Mouse (Mus musculus): ENCODE measurements around the gene Lgals8. TPM values are rescaled to one million over a fixed set of nuclear protein-coding genes. Genes with fewer than 3 reads are reported as not detected.

The Lgals8 gene
- total and polyA plus RNA-seq, 2 experiments from 2014 or later, result 30.2 to 34.3 TPM

DNA sequence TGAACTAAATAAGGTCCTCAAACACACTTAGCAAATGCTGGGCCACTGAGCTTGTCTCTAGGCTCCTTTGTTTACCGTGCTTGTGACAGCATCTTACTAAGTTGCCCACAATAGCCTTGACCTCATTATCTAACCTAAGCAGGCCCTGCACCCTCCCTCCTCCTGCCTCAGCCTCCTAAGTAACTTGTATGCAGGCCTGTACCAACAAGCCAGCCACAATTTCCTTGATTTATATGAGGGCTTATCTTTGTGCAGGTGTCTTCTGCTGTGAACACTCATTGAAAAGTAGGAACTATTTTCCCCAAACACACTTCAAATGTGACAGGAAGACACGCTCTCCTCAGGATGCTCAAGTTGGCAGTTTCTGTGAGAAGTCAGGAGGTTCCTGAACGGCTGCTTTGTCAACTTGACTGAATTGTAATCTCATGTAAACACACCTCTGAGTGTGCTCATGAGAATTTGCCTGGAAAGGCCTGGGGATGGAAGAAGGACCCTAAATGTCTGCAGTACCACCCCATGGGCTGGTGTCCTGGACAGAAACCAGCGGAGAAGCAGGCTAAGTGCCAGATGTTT is 38.0 kb upstream of the Lgals8 start:
- ATAC-seq (ENCODE audit: low FRiP score) (no peak), DNase-seq (ENCODE audit: low spot score) (no peak)
- H3K9ac ChIP-seq (replicated peaks; ENCODE audit: low read length, poor library complexity, severe bottlenecking), result no peak overlapping the region
- no peak overlapping the region for H3K4me3 ChIP-seq (ENCODE audit: low read depth, low read length)
- no peak for TF ChIP-seq CTCF (IDR thresholded peaks at IDR 0.05)
- no peaks in the 10 kb centered on the region for H3K36me3 ChIP-seq (ENCODE audit: insufficient read depth, low read length)
- no peaks in the 10 kb centered on the region for H3K9me3 ChIP-seq (ENCODE audit: low read length)
- H3K27me3 ChIP-seq (ENCODE audit: insufficient read depth, low read length), result no peaks in the 10 kb centered on the region
- 32% methylated on average over 4 of the region's 4 CpGs for WGBS
- H3K27ac ChIP-seq (ENCODE audit: low read depth, low read length), result no peak overlapping the region
- no peaks in the 10 kb centered on the region for H3K4me1 ChIP-seq (ENCODE audit: insufficient read depth, low read length)
- no peak overlapping the region for H3K4me2 ChIP-seq (ENCODE audit: low read depth, low read length, poor library complexity, severe bottlenecking)

DNA sequence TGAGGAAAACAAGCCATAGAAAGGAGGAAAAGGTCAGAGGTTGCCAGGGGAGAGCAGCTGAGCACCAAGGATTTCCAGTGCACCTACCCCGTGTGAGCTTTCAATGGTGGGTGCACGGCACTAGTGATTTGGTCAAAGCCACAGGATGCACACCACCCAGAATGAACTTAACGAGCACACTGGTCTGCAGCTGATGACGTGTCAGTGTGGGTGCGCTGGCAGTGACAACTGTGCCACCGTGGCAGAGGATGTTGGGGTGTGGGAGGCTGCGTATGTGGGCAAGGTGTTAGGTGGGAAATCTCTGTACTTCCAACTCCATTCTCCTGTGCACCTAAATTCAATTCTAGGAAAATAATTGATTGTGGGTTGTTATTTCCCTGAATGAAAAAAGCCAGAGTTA is 34.4 kb upstream of the Lgals8 start:
- no peak overlapping the region for H3K27ac ChIP-seq (ENCODE audit: low read depth, low read length)
- TF ChIP-seq CTCF (IDR thresholded peaks at IDR 0.05), result no peak
- 87% methylated on average over 7 of the region's 7 CpGs for WGBS
- no peak for DNase-seq (ENCODE audit: low spot score)
- ATAC-seq (ENCODE audit: low FRiP score), result no peak
- no peak overlapping the region for H3K4me3 ChIP-seq (ENCODE audit: low read depth, low read length)
- no peak overlapping the region for H3K9ac ChIP-seq (replicated peaks; ENCODE audit: low read length, poor library complexity, severe bottlenecking)
- H3K9me3 ChIP-seq (ENCODE audit: low read length), result no peaks in the 10 kb centered on the region
- H3K36me3 ChIP-seq (ENCODE audit: insufficient read depth, low read length), result no peaks in the 10 kb centered on the region
- no peaks in the 10 kb centered on the region for H3K4me1 ChIP-seq (ENCODE audit: insufficient read depth, low read length)
- H3K4me2 ChIP-seq (ENCODE audit: low read depth, low read length, poor library complexity, severe bottlenecking), result no peak overlapping the region
- H3K27me3 ChIP-seq (ENCODE audit: insufficient read depth, low read length), result no peaks in the 10 kb centered on the region

- Histone ChIP-seq H3K27me3 (ENCODE audit: insufficient read depth, low read length) (no peaks in the 10 kb centered on the region), H3K27ac (ENCODE audit: low read depth, low read length) (no peak overlapping the region), H3K4me3 (ENCODE audit: low read depth, low read length) (no peak overlapping the region), H3K4me2 (ENCODE audit: low read depth, low read length, poor library complexity, severe bottlenecking) (no peak overlapping the region), H3K9me3 (ENCODE audit: low read length) (no peaks in the 10 kb centered on the region), H3K36me3 (ENCODE audit: insufficient read depth, low read length) (no peaks in the 10 kb centered on the region), H3K4me1 (ENCODE audit: insufficient read depth, low read length) (no peaks in the 10 kb centered on the region), H3K9ac (replicated peaks; ENCODE audit: low read length, poor library complexity, severe bottlenecking) (no peak overlapping the region)
- ATAC-seq (ENCODE audit: low FRiP score), result no peak
- TF ChIP-seq CTCF (IDR thresholded peaks at IDR 0.05), result no peak
- 39% methylated on average over 8 of the region's 8 CpGs for WGBS
- no peak for DNase-seq (ENCODE audit: low spot score)
Measured at GRCm38 (mm10) chr13:12497809-12498208, 33.1 kb upstream of the Lgals8 start.

- H3K27me3 ChIP-seq (ENCODE audit: insufficient read depth, low read length), result no peaks in the 10 kb centered on the region
- WGBS, result 93% methylated on average over 9 of the region's 9 CpGs
- H3K9ac ChIP-seq (replicated peaks; ENCODE audit: low read length, poor library complexity, severe bottlenecking), result no peak overlapping the region
- no peak for DNase-seq (ENCODE audit: low spot score)
- no peak overlapping the region for H3K27ac ChIP-seq (ENCODE audit: low read depth, low read length)
- H3K9me3 ChIP-seq (ENCODE audit: low read length), result no peaks in the 10 kb centered on the region
- no peak overlapping the region for H3K4me3 ChIP-seq (ENCODE audit: low read depth, low read length)
- no peaks in the 10 kb centered on the region for H3K36me3 ChIP-seq (ENCODE audit: insufficient read depth, low read length)
- TF ChIP-seq CTCF (IDR thresholded peaks at IDR 0.05), result no peak
- ATAC-seq (ENCODE audit: low FRiP score), result no peak
- no peak overlapping the region for H3K4me2 ChIP-seq (ENCODE audit: low read depth, low read length, poor library complexity, severe bottlenecking)
- no peaks in the 10 kb centered on the region for H3K4me1 ChIP-seq (ENCODE audit: insufficient read depth, low read length)
Measured at GRCm38 (mm10) chr13:12494750-12495149, 30.0 kb upstream of the Lgals8 start.

- ATAC-seq (ENCODE audit: low FRiP score) (no peak), DNase-seq (ENCODE audit: low spot score) (no peak)
- H3K4me1 ChIP-seq (ENCODE audit: insufficient read depth, low read length), result no peaks in the 10 kb centered on the region
- WGBS, result 94% methylated on average over 3 of the region's 3 CpGs
- no peaks in the 10 kb centered on the region for H3K36me3 ChIP-seq (ENCODE audit: insufficient read depth, low read length)
- H3K27ac ChIP-seq (ENCODE audit: low read depth, low read length), result no peak overlapping the region
- H3K9me3 ChIP-seq (ENCODE audit: low read length), result no peaks in the 10 kb centered on the region
- TF ChIP-seq CTCF (IDR thresholded peaks at IDR 0.05), result no peak
- H3K9ac ChIP-seq (replicated peaks; ENCODE audit: low read length, poor library complexity, severe bottlenecking), result no peak overlapping the region
- H3K4me2 ChIP-seq (ENCODE audit: low read depth, low read length, poor library complexity, severe bottlenecking), result no peak overlapping the region
- no peak overlapping the region for H3K4me3 ChIP-seq (ENCODE audit: low read depth, low read length)
- no peaks in the 10 kb centered on the region for H3K27me3 ChIP-seq (ENCODE audit: insufficient read depth, low read length)
Measured at GRCm38 (mm10) chr13:12492515-12492914, 27.8 kb upstream of the Lgals8 start.

DNA sequence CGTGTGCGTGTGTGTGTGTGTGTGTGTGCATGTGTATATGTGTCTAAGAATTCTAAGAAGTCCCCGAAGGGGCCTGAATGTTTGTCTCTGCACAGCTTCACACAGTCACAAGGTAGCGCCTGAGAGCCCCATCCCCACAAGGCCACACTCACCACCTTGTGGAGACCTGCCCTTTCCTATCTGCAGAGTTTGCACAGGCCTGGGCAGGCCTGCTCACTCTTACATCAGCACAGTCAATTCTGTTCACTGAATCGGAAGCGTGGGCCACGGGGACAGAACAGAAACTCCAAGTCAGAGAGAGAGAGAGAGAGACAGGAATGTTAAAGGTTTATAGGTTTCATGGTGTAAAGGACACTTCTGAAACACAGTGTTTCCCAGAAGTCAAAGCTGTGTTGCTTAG is 20.9 kb upstream of the Lgals8 start:
- 79% methylated on average over 7 of the region's 7 CpGs for WGBS
- TF ChIP-seq CTCF (IDR thresholded peaks at IDR 0.05), result no peak
- ATAC-seq (ENCODE audit: low FRiP score), result no peak
- H3K4me1 ChIP-seq (ENCODE audit: insufficient read depth, low read length), result no peaks in the 10 kb centered on the region
- H3K9ac ChIP-seq (replicated peaks; ENCODE audit: low read length, poor library complexity, severe bottlenecking), result no peak overlapping the region
- no peaks in the 10 kb centered on the region for H3K27me3 ChIP-seq (ENCODE audit: insufficient read depth, low read length)
- no peak overlapping the region for H3K4me3 ChIP-seq (ENCODE audit: low read depth, low read length)
- H3K4me2 ChIP-seq (ENCODE audit: low read depth, low read length, poor library complexity, severe bottlenecking), result no peak overlapping the region
- DNase-seq (ENCODE audit: low spot score), result no peak
- H3K27ac ChIP-seq (ENCODE audit: low read depth, low read length), result no peak overlapping the region
- no peaks in the 10 kb centered on the region for H3K36me3 ChIP-seq (ENCODE audit: insufficient read depth, low read length)
- no peaks in the 10 kb centered on the region for H3K9me3 ChIP-seq (ENCODE audit: low read length)

Data from midbrain, postnatal 0 days (tissue).